Mouse (Mus musculus): ENCODE measurements around the gene Map3k15.

Map3k15 gene

GRCm38 (mm10) chrX:159988002-159988960 is at the start of gene Map3k15:
Gene Map3k15, plus strand, starts transcription at chrX:159988433.
- peak; percentile 27 to 30 for DNase-seq

GRCm38 (mm10) chrX:159942569-159942968 is 45.7 kb upstream of the Map3k15 start:
- no peak for DNase-seq

GRCm38 (mm10) chrX:159943586-159943985 is 44.6 kb upstream of the Map3k15 start:
- DNase-seq: no peak

- no peak for DNase-seq
Measured at GRCm38 (mm10) chrX:159953546-159954429, 34.4 kb upstream of the Map3k15 start.

GRCm38 (mm10) chrX:159954430-159954779 is 33.8 kb upstream of the Map3k15 start:
- no peak for DNase-seq

GRCm38 (mm10) chrX:159955433-159955832 is 32.8 kb upstream of the Map3k15 start:
- no peak for DNase-seq

- no peak for DNase-seq
Measured at GRCm38 (mm10) chrX:159961385-159961784, 26.8 kb upstream of the Map3k15 start.

GRCm38 (mm10) chrX:159963273-159963672 is 25.0 kb upstream of the Map3k15 start:
- no peak for DNase-seq

- no peak for DNase-seq
Measured at GRCm38 (mm10) chrX:159963925-159964324, 24.3 kb upstream of the Map3k15 start.

- DNase-seq: no peak
Measured at GRCm38 (mm10) chrX:159969025-159969424, 19.2 kb upstream of the Map3k15 start.

- no peak for DNase-seq
Measured at GRCm38 (mm10) chrX:159971091-159971779, 17.0 kb upstream of the Map3k15 start.

- no peak for DNase-seq
Measured at GRCm38 (mm10) chrX:159973730-159974129, 14.5 kb upstream of the Map3k15 start.

- no peak for DNase-seq
Measured at GRCm38 (mm10) chrX:159976243-159976642, 12.0 kb upstream of the Map3k15 start.

- DNase-seq: no peak
Measured at GRCm38 (mm10) chrX:159995808-159996207, 7.6 kb downstream of the Map3k15 start.

GRCm38 (mm10) chrX:160053306-160053705 is 65.1 kb downstream of the Map3k15 start:
- no peak for DNase-seq

GRCm38 (mm10) chrX:160054643-160055042 is 66.4 kb downstream of the Map3k15 start:
- DNase-seq: no peak

- no peak for DNase-seq
Measured at GRCm38 (mm10) chrX:160091973-160092372, 103.7 kb downstream of the Map3k15 start.

GRCm38 (mm10) chrX:160107817-160108216 is 119.6 kb downstream of the Map3k15 start:
- no peak for DNase-seq

GRCm38 (mm10) chrX:160113777-160114176 is 125.5 kb downstream of the Map3k15 start:
- no peak for DNase-seq

GRCm38 (mm10) chrX:160116074-160116473 is 127.8 kb downstream of the Map3k15 start:
- DNase-seq: no peak

GRCm38 (mm10) chrX:160116658-160117057 is 128.4 kb downstream of the Map3k15 start:
- peak; percentile 3 to 13 for DNase-seq

GRCm38 (mm10) chrX:160134136-160134843 is 146.1 kb downstream of the Map3k15 start:
- no peak for DNase-seq

All from thymus, adult 18-20 months (tissue).